Mouse (Mus musculus) stomach, embryonic 14.5 days (tissue): ENCODE results near the gene Fgr. TPM values are rescaled to one million over a fixed set of nuclear protein-coding genes. Genes with fewer than 3 reads are reported as not detected.

Experiments used
- ATAC-seq: fragments of 200-750 bp; cut with Nextera tagmentation; 2 replicates; pipeline ENCODE4 v1.8.0; 2017; ENCODE audit warnings: low read depth, moderate TSS enrichment; ENCODE audit not compliant: insufficient number of reproducible peaks, insufficient read depth, low FRiP score
- H3K27ac ChIP-seq: fragments of 300-500 bp; sonication (generic); 2 replicates; pipeline ENCODE4 v1.5.1; 2014; ENCODE audit warnings: mild to moderate bottlenecking, low read length, moderate library complexity, mixed read lengths
- H3K27me3 ChIP-seq: fragments of 300-500 bp; sonication (generic); 2 replicates; pipeline ENCODE4 v1.6.1; 2014; ENCODE audit warnings: low read length, control low read depth, mixed read lengths; ENCODE audit not compliant: control insufficient read depth, insufficient read depth
- H3K36me3 ChIP-seq: fragments of 300-500 bp; sonication (generic); 2 replicates; pipeline ENCODE4 v1.6.1; 2014; ENCODE audit warnings: mild to moderate bottlenecking, control low read depth, low read length, moderate library complexity, mixed read lengths; ENCODE audit not compliant: control insufficient read depth, insufficient read depth
- H3K4me1 ChIP-seq: fragments of 300-500 bp; sonication (generic); 2 replicates; pipeline ENCODE4 v1.6.1; 2014; ENCODE audit warnings: low read length, control low read depth, mixed read lengths; ENCODE audit not compliant: control insufficient read depth, insufficient read depth
- H3K4me2 ChIP-seq: fragments of 300-500 bp; sonication (generic); replicated peaks from 2 replicates; pipeline ENCODE4 v1.6.1; 2014; ENCODE audit warnings: low read depth, low read length, control low read depth
- H3K4me3 ChIP-seq: fragments of 300-500 bp; sonication (generic); 2 replicates; pipeline ENCODE4 v1.5.1; 2014; ENCODE audit warnings: low read depth, low read length, control low read depth
- H3K9ac ChIP-seq: fragments of 300-500 bp; sonication (generic); replicated peaks from 2 replicates; pipeline ENCODE4 v1.6.1; 2014; ENCODE audit warnings: low read depth, mild to moderate bottlenecking, control low read depth, low read length, moderate library complexity, mixed read lengths
- H3K9me3 ChIP-seq: fragments of 300-500 bp; sonication (generic); 2 replicates; pipeline ENCODE4 v1.6.1; 2016; ENCODE audit warnings: low read depth, low read length, control low read depth; ENCODE audit not compliant: control insufficient read depth
- WGBS: fragments of 180-500 bp; shearing (Covaris S2); extraction: QIAGEN DNeasy Blood & Tissue Kit; methylation state at CpG from one replicate; pipeline ENCODE4 v1.1.7; 2014; 5-methylcytosine and 5-hydroxymethylcytosine counted together
- polyA plus RNA-seq: library from polyadenylated mRNA; unstranded; fragments of >200 nt; fragmentation: Nextera tagmentation; extraction: Ambion mirVana; gene quantifications from 2 replicates; pipeline ENCODE4 v1.2.1, GENCODE M21; 2014

Fgr gene
- polyA plus RNA-seq, 1 experiment from 2014 or later = 0.19 TPM

DNA sequence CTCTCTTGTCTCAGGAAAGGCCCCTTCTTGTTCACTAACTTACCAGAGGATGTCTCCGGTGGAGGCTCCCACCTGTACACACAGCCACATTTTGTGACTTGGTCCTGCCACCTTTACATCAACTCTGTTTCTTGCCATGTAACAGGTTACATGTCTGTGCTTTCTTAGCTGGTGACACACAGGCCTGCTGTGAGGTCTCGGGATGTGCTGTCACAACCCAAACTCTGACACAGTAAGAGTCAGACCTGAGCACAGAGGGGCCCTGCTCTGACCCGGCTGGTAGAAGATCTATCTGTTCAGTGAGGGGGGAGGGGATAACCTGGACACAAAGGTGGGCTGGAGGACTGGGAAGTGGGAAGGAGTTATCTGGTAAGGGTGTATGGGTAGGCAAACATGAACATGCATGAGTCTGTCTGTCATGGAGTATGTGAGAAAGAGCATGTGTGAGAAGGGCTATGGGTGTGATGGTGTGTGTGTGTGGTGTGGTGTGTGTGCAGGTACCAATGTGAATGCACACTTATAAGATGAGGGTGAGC lies 44.4 kb downstream of the Fgr start:
- H3K9me3 ChIP-seq = no peaks in the 10 kb centered on the region
- peaks cover 96% of the 10 kb centered on the region for H3K4me1 ChIP-seq
- WGBS = 64% methylated on average over 3 of the region's 3 CpGs
- H3K9ac ChIP-seq = no peak overlapping the region
- H3K4me3 ChIP-seq = no peak overlapping the region
- no peaks in the 10 kb centered on the region for H3K27me3 ChIP-seq
- no peak for ATAC-seq
- no peak overlapping the region for H3K27ac ChIP-seq
- no peaks in the 10 kb centered on the region; the same call in 1 of the 2 replicates for H3K36me3 ChIP-seq
- H3K4me2 ChIP-seq = no peak overlapping the region

DNA sequence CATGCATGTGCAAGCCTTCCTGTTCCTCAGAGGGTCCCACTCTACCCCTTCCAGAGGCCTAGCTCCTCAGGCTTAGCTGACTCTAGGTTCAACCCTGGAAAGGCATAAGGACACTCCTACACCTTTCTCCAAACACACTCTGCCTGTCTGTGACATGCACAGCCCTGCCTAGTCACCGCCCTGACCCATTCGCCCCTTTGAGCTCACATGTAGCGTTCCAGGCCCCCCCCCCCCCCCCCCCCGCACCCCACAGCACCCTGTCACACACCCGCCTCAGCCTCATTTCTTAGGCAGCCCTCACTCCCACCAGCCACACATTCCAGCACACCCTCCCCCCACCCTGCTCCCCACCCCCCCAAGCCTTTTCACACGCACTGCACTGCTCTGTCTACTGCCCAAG lies 46.8 kb downstream of the Fgr start:
- Histone ChIP-seq H3K27me3 (no peaks in the 10 kb centered on the region), H3K4me3 (no peak overlapping the region), H3K4me2 (0 out of 2 replicates have a peak overlapping the region, but pooled peaks have one; percentile 1), H3K4me1 (peaks cover 95% of the 10 kb centered on the region), H3K9ac (no peak overlapping the region), H3K27ac (peak overlapping the region; percentile 71; the same call in 1 of the 2 replicates), H3K9me3 (no peaks in the 10 kb centered on the region), H3K36me3 (no peaks in the 10 kb centered on the region; the same call in 1 of the 2 replicates)
- 23% methylated on average over 5 of the region's 6 CpGs for WGBS
- no peak for ATAC-seq

DNA sequence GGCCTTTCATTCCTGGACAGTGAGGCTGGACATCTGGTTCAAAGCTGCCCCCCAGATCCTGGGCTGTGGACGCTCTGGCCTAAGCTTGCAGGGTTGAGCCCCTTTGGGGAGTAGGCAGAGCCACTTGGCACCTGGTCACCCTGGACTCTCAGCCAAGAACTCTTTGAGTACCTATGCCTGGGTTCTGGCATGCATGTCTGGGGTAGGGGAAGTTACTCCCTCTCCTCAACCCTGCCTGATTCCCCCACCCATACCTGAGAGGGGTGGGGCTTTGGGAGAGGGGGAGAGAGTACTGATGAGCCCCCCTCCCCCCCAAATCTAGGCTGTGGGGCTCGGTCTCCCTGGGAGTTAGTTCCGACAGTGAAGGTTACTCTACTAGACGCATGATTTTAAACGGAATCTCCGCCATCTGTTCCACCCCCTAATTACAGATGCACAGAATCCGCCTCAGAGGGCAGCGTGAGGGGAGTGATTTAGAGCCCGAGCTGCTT lies 47.3 kb downstream of the Fgr start:
- Histone ChIP-seq H3K4me3 (no peak overlapping the region), H3K27me3 (no peaks in the 10 kb centered on the region), H3K9ac (no peak overlapping the region), H3K4me1 (peaks cover 95% of the 10 kb centered on the region), H3K9me3 (no peaks in the 10 kb centered on the region), H3K27ac (peak overlapping the region; percentile 48; the same call in 1 of the 2 replicates), H3K36me3 (no peaks in the 10 kb centered on the region; the same call in 1 of the 2 replicates), H3K4me2 (0 out of 2 replicates have a peak overlapping the region, but pooled peaks have one; percentile 1)
- 16% methylated on average over 9 of the region's 9 CpGs for WGBS
- ATAC-seq = no peak

DNA sequence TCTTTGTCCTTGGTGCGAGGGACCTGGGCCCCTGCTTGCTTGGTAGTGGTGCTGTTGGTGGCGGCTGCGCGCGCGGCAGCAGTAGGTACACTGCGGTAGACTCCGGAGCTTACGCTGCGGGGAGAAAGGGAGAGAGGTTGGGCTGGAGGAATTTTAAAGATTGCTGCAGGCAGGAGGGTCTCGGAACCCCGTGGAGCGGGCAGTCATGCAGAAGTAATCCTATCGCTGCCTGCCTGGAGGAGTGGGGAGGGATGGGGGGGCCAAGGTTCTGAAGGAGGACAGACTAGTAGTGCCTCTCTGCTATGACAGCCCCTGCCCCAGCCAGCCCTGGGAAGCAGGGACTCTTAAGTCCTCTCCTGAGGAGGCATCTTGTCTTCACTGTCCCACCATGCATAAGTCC lies 48.3 kb downstream of the Fgr start:
- no peak overlapping the region for H3K27ac ChIP-seq
- H3K4me2 ChIP-seq = no peak overlapping the region
- H3K9me3 ChIP-seq = no peaks in the 10 kb centered on the region
- no peaks in the 10 kb centered on the region; the same call in 1 of the 2 replicates for H3K36me3 ChIP-seq
- no peaks in the 10 kb centered on the region for H3K27me3 ChIP-seq
- no peak overlapping the region for H3K4me3 ChIP-seq
- H3K4me1 ChIP-seq = peaks cover 90% of the 10 kb centered on the region
- no peak overlapping the region for H3K9ac ChIP-seq
- 38% methylated on average over 14 of the region's 14 CpGs for WGBS
- ATAC-seq = no peak

DNA sequence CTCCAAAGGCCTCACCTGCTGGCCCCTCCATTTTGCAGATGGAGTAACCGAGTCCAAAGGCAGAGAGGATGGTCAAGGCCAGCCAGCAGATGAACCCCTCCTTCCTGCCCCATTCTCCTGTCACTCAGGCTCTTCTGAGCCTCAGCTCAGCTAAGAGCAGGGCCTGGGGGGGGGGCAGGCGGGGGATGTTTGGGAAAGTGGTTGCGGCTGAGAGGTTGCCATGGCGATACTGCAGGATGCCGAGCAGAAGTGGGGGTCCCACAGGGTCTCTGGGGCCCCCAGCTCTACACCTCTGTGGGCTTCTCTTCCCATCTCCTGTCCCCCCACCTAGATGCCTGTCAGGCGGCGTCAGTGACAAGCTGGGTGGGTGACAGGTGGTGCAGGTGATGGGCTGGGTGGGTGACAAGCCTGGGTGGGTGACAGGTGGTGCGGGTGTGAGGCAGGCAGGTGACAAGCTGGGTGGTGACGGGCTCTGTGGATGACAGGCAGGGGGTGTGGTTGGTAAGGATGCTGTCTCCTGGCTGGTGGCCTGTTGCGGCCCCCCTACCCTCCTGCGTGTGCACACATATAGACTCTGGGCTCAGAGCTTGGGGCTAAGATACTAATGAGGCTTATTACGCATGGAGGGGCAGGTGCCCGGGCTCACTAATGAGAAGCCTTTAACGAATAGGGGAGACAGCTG lies 49.2 kb downstream of the Fgr start:
- ATAC-seq = no peak
- H3K27me3 ChIP-seq = no peaks in the 10 kb centered on the region
- H3K4me2 ChIP-seq = no peak overlapping the region
- H3K4me1 ChIP-seq = peaks cover 81% of the 10 kb centered on the region
- H3K27ac ChIP-seq = no peak overlapping the region
- WGBS = 70% methylated on average over 14 of the region's 14 CpGs
- H3K4me3 ChIP-seq = no peak overlapping the region
- no peaks in the 10 kb centered on the region for H3K9me3 ChIP-seq
- H3K36me3 ChIP-seq = no peaks in the 10 kb centered on the region; the same call in 1 of the 2 replicates
- no peak overlapping the region for H3K9ac ChIP-seq

DNA sequence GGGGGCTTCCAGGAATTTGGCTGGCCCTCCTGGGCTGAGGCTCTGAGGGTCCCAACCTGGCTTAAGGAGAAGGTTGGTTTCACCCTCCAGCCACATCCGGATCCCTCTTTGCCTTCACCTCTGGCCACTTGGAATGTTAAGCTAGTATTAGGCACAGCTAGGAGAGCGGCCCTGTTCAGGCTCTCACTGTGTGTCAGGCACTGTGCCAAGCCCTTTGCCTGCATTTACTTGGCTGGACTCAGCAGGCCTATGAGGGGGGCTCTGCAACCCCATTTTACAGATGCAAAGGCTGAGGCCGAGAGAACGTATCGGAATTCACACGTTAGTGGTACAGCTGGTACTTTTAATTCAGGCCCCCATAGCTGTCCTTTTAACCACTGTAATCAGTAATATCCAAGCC lies 49.7 kb downstream of the Fgr start:
- no peak overlapping the region for H3K4me2 ChIP-seq
- no peaks in the 10 kb centered on the region; the same call in 1 of the 2 replicates for H3K36me3 ChIP-seq
- no peak overlapping the region for H3K9ac ChIP-seq
- ATAC-seq = no peak
- H3K4me3 ChIP-seq = no peak overlapping the region
- H3K4me1 ChIP-seq = peaks cover 77% of the 10 kb centered on the region
- no peak overlapping the region for H3K27ac ChIP-seq
- no peaks in the 10 kb centered on the region for H3K27me3 ChIP-seq
- H3K9me3 ChIP-seq = no peaks in the 10 kb centered on the region
- 81% methylated on average over 6 of the region's 6 CpGs for WGBS

DNA sequence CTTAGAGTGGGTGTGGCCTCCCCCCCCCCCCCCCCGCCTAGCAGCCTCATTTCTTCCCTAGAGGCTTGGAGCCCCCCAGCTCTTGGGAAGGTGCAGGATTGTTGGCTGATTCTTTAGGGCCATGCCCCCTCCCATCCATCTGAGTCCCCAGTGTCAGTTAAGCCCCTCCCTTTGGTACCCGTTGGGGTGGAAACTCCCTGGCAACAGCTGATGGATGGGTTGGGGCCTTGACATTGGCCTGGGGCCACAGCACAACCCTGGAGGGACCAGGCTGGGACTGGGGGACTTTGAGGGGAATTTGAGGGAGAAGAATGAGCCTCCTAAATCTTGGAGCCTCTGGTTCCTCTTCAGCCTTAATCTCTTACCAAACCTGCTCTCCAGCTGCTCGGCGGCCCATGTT lies 50.5 kb downstream of the Fgr start:
- Histone ChIP-seq H3K36me3 (no peaks in the 10 kb centered on the region; the same call in 1 of the 2 replicates), H3K27me3 (no peaks in the 10 kb centered on the region), H3K27ac (peak overlapping the region; percentile 75; the same call in 1 of the 2 replicates), H3K4me2 (no peak overlapping the region), H3K4me3 (no peak overlapping the region), H3K4me1 (peaks cover 72% of the 10 kb centered on the region), H3K9ac (no peak overlapping the region), H3K9me3 (no peaks in the 10 kb centered on the region)
- no peak for ATAC-seq
- WGBS = 14% methylated on average over 3 of the region's 4 CpGs

DNA sequence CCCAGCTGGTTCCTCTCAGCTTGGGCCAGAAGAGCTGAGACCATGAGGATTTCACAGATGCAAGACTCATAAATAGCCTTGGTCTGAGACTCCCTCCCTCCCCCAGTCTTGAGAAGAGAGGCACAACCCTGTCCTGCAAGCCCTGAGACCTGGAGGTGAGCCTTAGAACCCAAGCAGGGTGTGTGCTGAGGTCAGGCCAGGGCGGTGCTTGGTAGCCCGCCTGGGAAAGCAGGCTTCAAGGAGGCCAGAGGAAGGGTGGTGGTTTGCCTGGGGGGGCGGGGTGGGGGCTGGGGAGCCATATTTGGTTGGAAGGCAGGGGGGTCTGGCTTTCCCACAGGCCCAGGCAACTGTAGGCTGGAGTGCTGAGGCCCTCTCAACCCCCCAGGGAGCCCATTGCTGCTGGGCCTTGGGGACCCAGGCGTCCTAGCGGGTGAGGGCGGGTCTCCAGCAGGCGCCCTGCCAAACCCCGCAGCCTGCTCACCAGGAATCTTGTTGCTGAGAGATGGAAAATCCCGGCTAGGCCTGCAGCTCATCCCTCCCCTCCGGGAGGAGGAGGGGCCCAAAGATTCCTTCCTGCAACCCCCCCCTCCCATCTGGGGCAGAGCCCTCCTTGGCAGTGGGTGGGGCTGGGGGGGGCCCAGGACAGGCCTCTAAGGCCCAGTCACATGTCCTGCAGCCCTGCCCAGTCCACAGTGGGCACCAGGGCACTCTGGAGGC lies 51.2 kb downstream of the Fgr start:
- Histone ChIP-seq H3K36me3 (no peaks in the 10 kb centered on the region; the same call in 1 of the 2 replicates), H3K4me1 (peaks cover 70% of the 10 kb centered on the region), H3K4me3 (no peak overlapping the region), H3K9me3 (no peaks in the 10 kb centered on the region), H3K4me2 (peak overlapping the region; percentile 7; the same call in 1 of the 2 replicates), H3K27me3 (no peaks in the 10 kb centered on the region), H3K9ac (no peak overlapping the region), H3K27ac (peak overlapping the region; percentile 75)
- peak; percentile 34; the same call in 1 of the 2 replicates for ATAC-seq
- 8% methylated on average over 10 of the region's 10 CpGs for WGBS
